39 mouse cellular contexts compared by ENCODE assay signal in genomic region chr7:100524669-100525068, GRCm38 (mm10). TPM values are rescaled to one million over a fixed set of nuclear protein-coding genes. Genes with fewer than 3 reads are reported as not detected.
"Had no signal": no experiment of that assay in that cellular context is flagged by ENCODE, and none has a peak within 500 bp of the region (broad histone marks: within the 10 kb centered on the region; RNA-seq: fewer than 3 reads in every experiment).

No protein-coding gene starts in this region.

- H3K9ac ChIP-seq: limb, embryonic 12.5 days; limb, embryonic 13.5 days; limb, embryonic 15.5 days; liver, embryonic 12.5 days; liver, embryonic 13.5 days; liver, embryonic 14.5 days; liver, embryonic 15.5 days; liver, postnatal 0 days; lung, embryonic 14.5 days; lung, embryonic 15.5 days; midbrain, embryonic 12.5 days; midbrain, embryonic 13.5 days; midbrain, embryonic 15.5 days; neural tube, embryonic 12.5 days had no signal

- H3K27ac ChIP-seq: limb, embryonic 10.5 days; limb, embryonic 12.5 days; limb, embryonic 13.5 days; limb, embryonic 15.5 days; liver, embryonic 12.5 days; liver, embryonic 13.5 days; liver, embryonic 14.5 days; liver, embryonic 15.5 days; lung, embryonic 15.5 days; macrophage; midbrain, embryonic 10.5 days; midbrain, embryonic 12.5 days; midbrain, embryonic 13.5 days; midbrain, embryonic 15.5 days; neural tube, embryonic 12.5 days had no signal

- H3K4me2 ChIP-seq: limb, embryonic 12.5 days; limb, embryonic 13.5 days; limb, embryonic 15.5 days; liver, embryonic 11.5 days; liver, embryonic 12.5 days; liver, embryonic 13.5 days; liver, embryonic 15.5 days; lung, embryonic 14.5 days; lung, embryonic 15.5 days; midbrain, embryonic 11.5 days; midbrain, embryonic 12.5 days; midbrain, embryonic 13.5 days; midbrain, embryonic 15.5 days; neural tube, embryonic 12.5 days had no signal

- ATAC-seq: liver, embryonic 12.5 days; liver, postnatal 0 days; lung, postnatal 0 days; midbrain, embryonic 13.5 days; midbrain, embryonic 15.5 days; midbrain, embryonic 16.5 days had no signal

- H3K4me1 ChIP-seq: limb, embryonic 10.5 days; limb, embryonic 12.5 days; limb, embryonic 13.5 days; limb, embryonic 15.5 days; liver, embryonic 12.5 days; midbrain, embryonic 10.5 days; midbrain, embryonic 12.5 days; midbrain, embryonic 13.5 days; midbrain, embryonic 15.5 days; neural tube, embryonic 12.5 days had no signal

- DNase-seq: left cerebral cortex, postnatal 4 days; liver; liver, embryonic 13.5 days; liver, postnatal 0 days; lung, adult 18-20 months; lung, adult 2 months; lung, embryonic 14.5 days; lung, postnatal 10 days; lung, postnatal 14 days; lung, postnatal 36 days; lung, postnatal 4 days; midbrain, embryonic 14.5 days had no signal

- H3K4me3 ChIP-seq: limb, embryonic 10.5 days; limb, embryonic 12.5 days; limb, embryonic 13.5 days; limb, embryonic 15.5 days; liver, embryonic 12.5 days; liver, embryonic 13.5 days; liver, embryonic 15.5 days; lung, embryonic 15.5 days; megakaryocyte, embryonic 14.5 days; midbrain, embryonic 10.5 days; midbrain, embryonic 12.5 days; midbrain, embryonic 13.5 days; midbrain, embryonic 15.5 days; myocyte; neural tube, embryonic 12.5 days had no signal

- H3K36me3 ChIP-seq: limb, embryonic 10.5 days; limb, embryonic 12.5 days; limb, embryonic 13.5 days; limb, embryonic 15.5 days; liver, embryonic 12.5 days; liver, embryonic 15.5 days; lung, embryonic 15.5 days; midbrain, embryonic 10.5 days; midbrain, embryonic 12.5 days; midbrain, embryonic 13.5 days; midbrain, embryonic 15.5 days; neural tube, embryonic 12.5 days had no signal

- H3K27me3 ChIP-seq: limb, embryonic 12.5 days; limb, embryonic 13.5 days; limb, embryonic 15.5 days; liver, embryonic 12.5 days; liver, embryonic 13.5 days; lung, embryonic 15.5 days; megakaryocyte, embryonic 14.5 days; midbrain, embryonic 12.5 days; midbrain, embryonic 13.5 days; midbrain, embryonic 15.5 days; neural tube, embryonic 12.5 days had no signal

- H3K9me3 ChIP-seq: limb, embryonic 10.5 days; limb, embryonic 12.5 days; limb, embryonic 13.5 days; limb, embryonic 15.5 days; liver, embryonic 12.5 days; liver, embryonic 13.5 days; liver, embryonic 15.5 days; lung, embryonic 15.5 days; midbrain, embryonic 10.5 days; midbrain, embryonic 12.5 days; midbrain, embryonic 13.5 days; midbrain, embryonic 15.5 days; neural tube, embryonic 12.5 days had no signal

RNA-seq across cellular contexts. Expression of gene Dnajb13, which starts 9.9 kb away (rescaled TPM):
- total RNA-seq: megakaryocyte progenitor cell, adult 5-6 weeks had no signal

RNA-seq across cellular contexts. Expression of gene Ucp3, which starts 51.9 kb away (rescaled TPM):
- total RNA-seq: liver, adult 2 months; megakaryocyte progenitor cell, adult 5-6 weeks; megakaryocyte-erythroid progenitor cell, adult 5-6 weeks; midbrain, postnatal 0 days; monocyte, adult 5-6 weeks had no signal
- polyA plus RNA-seq: limb, embryonic 10.5 days; limb, embryonic 11.5 days; limb, embryonic 12.5 days; liver, adult 2 months; liver, embryonic 11.5 days; liver, embryonic 13.5 days; lung, embryonic 14.5 days; macrophage; midbrain, embryonic 10.5 days; midbrain, embryonic 11.5 days; midbrain, embryonic 12.5 days; midbrain, embryonic 13.5 days; midbrain, embryonic 14.5 days; midbrain, embryonic 15.5 days; midbrain, embryonic 16.5 days; neural tube, embryonic 11.5 days; neural tube, embryonic 12.5 days had no signal
